Mouse (Mus musculus): ENCODE data around the gene Pde2a.

The Pde2a gene

GRCm38 (mm10) chr7:101455141-101455540 lies 33.6 kb downstream of the Pde2a start:
- no peak for DNase-seq

GRCm38 (mm10) chr7:101456318-101456717 lies 34.8 kb downstream of the Pde2a start:
- DNase-seq: no peak

GRCm38 (mm10) chr7:101456789-101457188 lies 35.3 kb downstream of the Pde2a start:
- no peak for DNase-seq

- DNase-seq: no peak
Measured at GRCm38 (mm10) chr7:101457283-101457682, 35.8 kb downstream of the Pde2a start.

- peak; percentile 36 for DNase-seq
Measured at GRCm38 (mm10) chr7:101457801-101458200, 36.3 kb downstream of the Pde2a start.

- DNase-seq: no peak
Measured at GRCm38 (mm10) chr7:101458278-101458781, 36.8 kb downstream of the Pde2a start.

GRCm38 (mm10) chr7:101459305-101459813 lies 37.9 kb downstream of the Pde2a start:
- no peak for DNase-seq

- no peak for DNase-seq
Measured at GRCm38 (mm10) chr7:101459923-101460607, 38.6 kb downstream of the Pde2a start.

GRCm38 (mm10) chr7:101460608-101460957 lies 39.1 kb downstream of the Pde2a start:
- peak; percentile 44 for DNase-seq

GRCm38 (mm10) chr7:101461571-101461970 lies 40.1 kb downstream of the Pde2a start:
- DNase-seq: no peak

GRCm38 (mm10) chr7:101462327-101463068 lies 41.0 kb downstream of the Pde2a start:
- peak; percentile 67 for DNase-seq

GRCm38 (mm10) chr7:101463665-101464271 lies 42.3 kb downstream of the Pde2a start:
- no peak for DNase-seq

GRCm38 (mm10) chr7:101464927-101465326 lies 43.4 kb downstream of the Pde2a start:
- DNase-seq: peak; percentile 39

GRCm38 (mm10) chr7:101465392-101465791 lies 43.9 kb downstream of the Pde2a start:
- peak; percentile 85 for DNase-seq

GRCm38 (mm10) chr7:101465850-101466580 lies 44.5 kb downstream of the Pde2a start:
- DNase-seq: peak; percentile 54

GRCm38 (mm10) chr7:101466581-101467081 lies 45.1 kb downstream of the Pde2a start:
- DNase-seq: peak; percentile 83

GRCm38 (mm10) chr7:101471423-101471822 lies 49.9 kb downstream of the Pde2a start:
- DNase-seq: no peak

- DNase-seq: peak; percentile 42
Measured at GRCm38 (mm10) chr7:101471968-101472480, 50.5 kb downstream of the Pde2a start.

- DNase-seq: peak; percentile 48
Measured at GRCm38 (mm10) chr7:101472598-101473558, 51.4 kb downstream of the Pde2a start.

GRCm38 (mm10) chr7:101474399-101474811 lies 52.9 kb downstream of the Pde2a start:
- no peak for DNase-seq

GRCm38 (mm10) chr7:101476028-101476427 lies 54.5 kb downstream of the Pde2a start:
- no peak for DNase-seq

Measured in lung, postnatal 10 days (tissue).